Mouse (Mus musculus): ENCODE measurements around the gene Aldh3a1.
"Not testable (repeated sequence)": the region's sequence is repeated elsewhere in the genome, so short reads cannot be mapped to it uniquely, and the experiment has no call there.

DNA sequence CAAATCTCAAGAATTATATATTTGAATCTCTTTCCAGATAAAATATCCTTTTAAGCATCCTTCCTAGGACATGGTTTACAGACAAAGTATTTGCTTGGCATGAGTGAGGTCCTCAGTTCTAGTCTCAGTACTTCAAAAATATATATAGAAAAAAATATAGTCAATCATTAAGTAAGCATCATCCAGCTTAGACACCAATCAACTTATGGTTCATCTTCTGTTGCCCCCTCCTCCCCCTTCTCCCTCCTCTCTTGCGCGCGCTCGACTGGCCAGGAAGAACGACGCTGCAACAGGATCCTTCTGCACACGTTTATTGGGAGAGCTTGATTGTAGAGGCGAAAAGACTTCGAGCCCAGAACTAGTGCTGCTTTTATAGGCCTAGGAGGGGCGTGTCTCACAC, 15.2 kb upstream of the Aldh3a1 start:
- not testable (repeated sequence) for TF ChIP-seq CTCF, POLR2A (IDR thresholded peaks at IDR 0.05; ENCODE audit: extremely low read depth, insufficient read depth, low read length)
